Mouse (Mus musculus): Measurements from ENCODE around the gene Ptprn2. TPM values are rescaled to one million over a fixed set of nuclear protein-coding genes. Genes with fewer than 3 reads are reported as not detected.

Gene Ptprn2
- polyA plus RNA-seq, 1 experiment from 2014 or later = 0.18 TPM

GRCm38 (mm10) chr12:116689832-116690231 lies 204.3 kb downstream of the Ptprn2 start:
- no peaks in the 10 kb centered on the region for H3K36me3 ChIP-seq
- H3K4me1 ChIP-seq = no peaks in the 10 kb centered on the region
- 89% methylated on average over 2 of the region's 2 CpGs for WGBS
- H3K27me3 ChIP-seq = no peaks in the 10 kb centered on the region
- no peak for ATAC-seq (replicated peaks; ENCODE audit: low FRiP score)
- H3K27ac ChIP-seq = no peak overlapping the region
- no peak overlapping the region for H3K4me2 ChIP-seq
- no peak overlapping the region for H3K4me3 ChIP-seq (replicated peaks)
- no peaks in the 10 kb centered on the region for H3K9me3 ChIP-seq (replicated peaks)
- H3K9ac ChIP-seq = no peak overlapping the region

- Histone ChIP-seq H3K4me1 (no peaks in the 10 kb centered on the region), H3K4me3 (replicated peaks) (no peak overlapping the region), H3K36me3 (no peaks in the 10 kb centered on the region), H3K27me3 (no peaks in the 10 kb centered on the region), H3K9ac (no peak overlapping the region), H3K4me2 (no peak overlapping the region), H3K9me3 (replicated peaks) (no peaks in the 10 kb centered on the region), H3K27ac (no peak overlapping the region)
- WGBS = 74% methylated on average over 5 of the region's 5 CpGs
- ATAC-seq (replicated peaks; ENCODE audit: low FRiP score) = no peak
These were observed 224.0 kb downstream of the Ptprn2 start for GRCm38 (mm10) chr12:116709535-116709934.

GRCm38 (mm10) chr12:116710716-116711115 lies 225.2 kb downstream of the Ptprn2 start:
- H3K4me2 ChIP-seq = no peak overlapping the region
- no peak overlapping the region for H3K9ac ChIP-seq
- no peak for ATAC-seq (replicated peaks; ENCODE audit: low FRiP score)

GRCm38 (mm10) chr12:116711133-116711532 lies 225.6 kb downstream of the Ptprn2 start:
- Histone ChIP-seq H3K4me2 (no peak overlapping the region), H3K9me3 (replicated peaks) (no peaks in the 10 kb centered on the region), H3K27me3 (no peaks in the 10 kb centered on the region), H3K36me3 (no peaks in the 10 kb centered on the region), H3K9ac (no peak overlapping the region), H3K4me3 (replicated peaks) (no peak overlapping the region), H3K4me1 (no peaks in the 10 kb centered on the region), H3K27ac (no peak overlapping the region)
- ATAC-seq (replicated peaks; ENCODE audit: low FRiP score) = no peak
- 91% methylated on average over 6 of the region's 6 CpGs for WGBS

More at GRCm38 (mm10) chr12:116710716-116711115, 225.2 kb downstream of the Ptprn2 start:
- Histone ChIP-seq H3K4me1 (no peaks in the 10 kb centered on the region), H3K4me3 (replicated peaks) (no peak overlapping the region), H3K27me3 (no peaks in the 10 kb centered on the region), H3K27ac (no peak overlapping the region), H3K9me3 (replicated peaks) (no peaks in the 10 kb centered on the region), H3K36me3 (no peaks in the 10 kb centered on the region)
- 70% methylated on average over 3 of the region's 3 CpGs for WGBS

GRCm38 (mm10) chr12:116713096-116713495 lies 227.6 kb downstream of the Ptprn2 start:
- H3K27me3 ChIP-seq = no peaks in the 10 kb centered on the region
- no peaks in the 10 kb centered on the region for H3K4me1 ChIP-seq
- H3K9me3 ChIP-seq (replicated peaks) = no peaks in the 10 kb centered on the region
- no peaks in the 10 kb centered on the region for H3K36me3 ChIP-seq
- no peak overlapping the region for H3K9ac ChIP-seq
- no peak overlapping the region for H3K4me3 ChIP-seq (replicated peaks)
- no peak overlapping the region for H3K4me2 ChIP-seq
- no peak overlapping the region for H3K27ac ChIP-seq
- no peak for ATAC-seq (replicated peaks; ENCODE audit: low FRiP score)

GRCm38 (mm10) chr12:116721062-116721461 lies 235.5 kb downstream of the Ptprn2 start:
- Histone ChIP-seq H3K4me1 (no peaks in the 10 kb centered on the region), H3K36me3 (no peaks in the 10 kb centered on the region), H3K9ac (no peak overlapping the region), H3K27ac (no peak overlapping the region), H3K27me3 (no peaks in the 10 kb centered on the region), H3K4me2 (no peak overlapping the region), H3K9me3 (replicated peaks) (no peaks in the 10 kb centered on the region), H3K4me3 (replicated peaks) (no peak overlapping the region)
- 82% methylated on average over 2 of the region's 2 CpGs for WGBS
- no peak for ATAC-seq (replicated peaks; ENCODE audit: low FRiP score)

- no peak overlapping the region for H3K9ac ChIP-seq
- ATAC-seq (replicated peaks; ENCODE audit: low FRiP score) = no peak
- H3K4me1 ChIP-seq = no peaks in the 10 kb centered on the region
- H3K4me2 ChIP-seq = no peak overlapping the region
- no peak overlapping the region for H3K27ac ChIP-seq
- no peak overlapping the region for H3K4me3 ChIP-seq (replicated peaks)
- no peaks in the 10 kb centered on the region for H3K36me3 ChIP-seq
- no peaks in the 10 kb centered on the region for H3K27me3 ChIP-seq
- no peaks in the 10 kb centered on the region for H3K9me3 ChIP-seq (replicated peaks)
- WGBS = 89% methylated on average over 5 of the region's 5 CpGs
These were observed 254.6 kb downstream of the Ptprn2 start for GRCm38 (mm10) chr12:116740141-116740540.

GRCm38 (mm10) chr12:116741300-116741699 lies 255.8 kb downstream of the Ptprn2 start:
- no peak for ATAC-seq (replicated peaks; ENCODE audit: low FRiP score)
- no peak overlapping the region for H3K9ac ChIP-seq
- H3K36me3 ChIP-seq = no peaks in the 10 kb centered on the region
- H3K27me3 ChIP-seq = no peaks in the 10 kb centered on the region
- H3K4me1 ChIP-seq = no peaks in the 10 kb centered on the region
- no peak overlapping the region for H3K4me3 ChIP-seq (replicated peaks)
- no peak overlapping the region for H3K27ac ChIP-seq
- no peaks in the 10 kb centered on the region for H3K9me3 ChIP-seq (replicated peaks)
- no peak overlapping the region for H3K4me2 ChIP-seq

GRCm38 (mm10) chr12:116746401-116746800 lies 260.9 kb downstream of the Ptprn2 start:
- Histone ChIP-seq H3K4me1 (no peaks in the 10 kb centered on the region), H3K27me3 (no peaks in the 10 kb centered on the region), H3K36me3 (no peaks in the 10 kb centered on the region), H3K27ac (no peak overlapping the region), H3K4me2 (no peak overlapping the region), H3K9me3 (replicated peaks) (no peaks in the 10 kb centered on the region), H3K4me3 (replicated peaks) (no peak overlapping the region), H3K9ac (no peak overlapping the region)
- 88% methylated on average over 2 of the region's 2 CpGs for WGBS
- ATAC-seq (replicated peaks; ENCODE audit: low FRiP score) = no peak

- Histone ChIP-seq H3K27ac (no peak overlapping the region), H3K27me3 (no peaks in the 10 kb centered on the region), H3K36me3 (no peaks in the 10 kb centered on the region), H3K4me3 (replicated peaks) (no peak overlapping the region), H3K4me2 (no peak overlapping the region), H3K9ac (no peak overlapping the region), H3K9me3 (replicated peaks) (no peaks in the 10 kb centered on the region), H3K4me1 (no peaks in the 10 kb centered on the region)
- WGBS = 76% methylated on average over 1 of the region's 1 CpGs
- ATAC-seq (replicated peaks; ENCODE audit: low FRiP score) = no peak
These were observed 267.3 kb downstream of the Ptprn2 start for GRCm38 (mm10) chr12:116752784-116753183.

GRCm38 (mm10) chr12:116763961-116764360 lies 278.4 kb downstream of the Ptprn2 start:
- Histone ChIP-seq H3K4me1 (no peaks in the 10 kb centered on the region), H3K9ac (no peak overlapping the region), H3K27ac (no peak overlapping the region), H3K9me3 (replicated peaks) (no peaks in the 10 kb centered on the region), H3K27me3 (no peaks in the 10 kb centered on the region), H3K4me2 (no peak overlapping the region), H3K4me3 (replicated peaks) (no peak overlapping the region), H3K36me3 (no peaks in the 10 kb centered on the region)
- no peak for ATAC-seq (replicated peaks; ENCODE audit: low FRiP score)

GRCm38 (mm10) chr12:116770911-116771310 lies 285.4 kb downstream of the Ptprn2 start:
- Histone ChIP-seq H3K4me2 (no peak overlapping the region), H3K27ac (no peak overlapping the region), H3K36me3 (no peaks in the 10 kb centered on the region), H3K4me3 (replicated peaks) (no peak overlapping the region), H3K27me3 (no peaks in the 10 kb centered on the region), H3K9me3 (replicated peaks) (no peaks in the 10 kb centered on the region), H3K9ac (no peak overlapping the region), H3K4me1 (no peaks in the 10 kb centered on the region)
- ATAC-seq (replicated peaks; ENCODE audit: low FRiP score) = no peak
- WGBS = 79% methylated on average over 6 of the region's 6 CpGs

- ATAC-seq (replicated peaks; ENCODE audit: low FRiP score) = no peak
- no peaks in the 10 kb centered on the region for H3K4me1 ChIP-seq
- H3K36me3 ChIP-seq = no peaks in the 10 kb centered on the region
- 71% methylated on average over 4 of the region's 4 CpGs for WGBS
- H3K4me3 ChIP-seq (replicated peaks) = no peak overlapping the region
- H3K27ac ChIP-seq = no peak overlapping the region
- no peak overlapping the region for H3K4me2 ChIP-seq
- H3K27me3 ChIP-seq = no peaks in the 10 kb centered on the region
- H3K9ac ChIP-seq = no peak overlapping the region
- no peaks in the 10 kb centered on the region for H3K9me3 ChIP-seq (replicated peaks)
These were observed 286.0 kb downstream of the Ptprn2 start for GRCm38 (mm10) chr12:116771493-116771892.
